Mouse (Mus musculus) c-Kit-positive CD71-positive TER-119-negative erythroid progenitor cells, embryonic 14.5 days (primary cell): ENCODE results near the gene Syt7.

Source experiments
- DNase-seq: peaks from one replicate; pipeline ENCODE4 v3.0.0-alpha.2; 2013; ENCODE audit warnings: low read depth

Gene Syt7

GRCm38 (mm10) chr19:10388615-10389313, at the start of gene Syt7:
TSS of gene Syt7 (plus strand) at chr19:10389090.
- peak; percentile 51 for DNase-seq

GRCm38 (mm10) chr19:10339271-10339670, 49.6 kb upstream of the Syt7 start:
- no peak for DNase-seq

- DNase-seq = no peak
Measured at GRCm38 (mm10) chr19:10340661-10341060, 48.2 kb upstream of the Syt7 start.

GRCm38 (mm10) chr19:10341152-10341551, 47.7 kb upstream of the Syt7 start:
- peak; percentile 14 for DNase-seq

GRCm38 (mm10) chr19:10341817-10342439, 47.0 kb upstream of the Syt7 start:
- no peak for DNase-seq

GRCm38 (mm10) chr19:10343866-10344265, 45.0 kb upstream of the Syt7 start:
- DNase-seq = no peak

GRCm38 (mm10) chr19:10345696-10346095, 43.2 kb upstream of the Syt7 start:
- DNase-seq = no peak

- no peak for DNase-seq
Measured at GRCm38 (mm10) chr19:10347628-10348273, 41.1 kb upstream of the Syt7 start.

GRCm38 (mm10) chr19:10352218-10352617, 36.7 kb upstream of the Syt7 start:
- DNase-seq = no peak

- DNase-seq = no peak
Measured at GRCm38 (mm10) chr19:10354830-10355229, 34.1 kb upstream of the Syt7 start.

- no peak for DNase-seq
Measured at GRCm38 (mm10) chr19:10356845-10357503, 31.9 kb upstream of the Syt7 start.

- DNase-seq = no peak
Measured at GRCm38 (mm10) chr19:10359105-10359946, 29.6 kb upstream of the Syt7 start.

- no peak for DNase-seq
Measured at GRCm38 (mm10) chr19:10362473-10363129, 26.3 kb upstream of the Syt7 start.

- no peak for DNase-seq
Measured at GRCm38 (mm10) chr19:10363869-10364268, 25.0 kb upstream of the Syt7 start.

GRCm38 (mm10) chr19:10366116-10366845, 22.6 kb upstream of the Syt7 start:
- no peak for DNase-seq

- no peak for DNase-seq
Measured at GRCm38 (mm10) chr19:10367802-10368201, 21.1 kb upstream of the Syt7 start.

- DNase-seq = no peak
Measured at GRCm38 (mm10) chr19:10369936-10370335, 19.0 kb upstream of the Syt7 start.

- DNase-seq = no peak
Measured at GRCm38 (mm10) chr19:10373191-10373590, 15.7 kb upstream of the Syt7 start.

- no peak for DNase-seq
Measured at GRCm38 (mm10) chr19:10375260-10375659, 13.6 kb upstream of the Syt7 start.

GRCm38 (mm10) chr19:10379978-10380377, 8.9 kb upstream of the Syt7 start:
- no peak for DNase-seq

GRCm38 (mm10) chr19:10387660-10388059, 1.2 kb upstream of the Syt7 start:
- DNase-seq = no peak
